Mouse (Mus musculus) small intestine, adult 2 months (tissue): ENCODE measurements around the gene Eid2b.

Experiments used
- CTCF ChIP-seq: fragments of 200-500 bp; IDR thresholded peaks from 2 replicates; pipeline ENCODE4 v1.5.1; 2012; ENCODE audit warnings: low read depth, mild to moderate bottlenecking, control low read depth, inconsistent platforms, low read length, moderate library complexity, mixed read lengths; ENCODE audit not compliant: insufficient replicate concordance, insufficient read length; ENCODE audit errors: extremely low read depth
- POLR2A ChIP-seq: fragments of 200-500 bp; IDR thresholded peaks from 2 replicates; pipeline ENCODE4 v1.6.1; 2012; ENCODE audit warnings: low read depth, mild to moderate bottlenecking, control low read depth, inconsistent platforms, low read length, moderate library complexity

DNA sequence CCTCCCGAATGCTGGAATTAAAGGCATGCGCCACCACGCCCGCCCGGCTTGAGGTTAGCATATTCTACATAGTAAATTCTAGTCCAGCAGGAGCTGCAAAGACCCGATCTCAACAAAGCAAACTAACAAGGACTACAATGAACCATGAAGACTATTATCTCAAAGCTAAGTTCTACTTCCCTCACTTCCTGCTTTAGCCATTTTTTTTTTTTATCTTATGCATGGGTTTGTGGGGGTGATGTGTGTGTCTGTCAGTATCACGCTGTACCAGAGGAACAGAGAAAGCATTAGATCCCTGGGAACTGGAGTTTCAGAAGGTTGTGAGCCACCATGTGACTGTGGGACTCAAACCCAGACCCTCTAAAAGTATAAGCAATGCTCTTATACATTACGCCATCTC, 47.8 kb downstream of the Eid2b start:
- TF ChIP-seq CTCF (no peak), POLR2A (no peak)
